Mouse (Mus musculus) spleen, adult 2 months (tissue): Measurements from ENCODE around the gene Lsp1.

ENCODE experiments used
- CTCF ChIP-seq: fragments of 200-500 bp; IDR thresholded peaks from 2 replicates; pipeline ENCODE4 v1.5.1; 2011; ENCODE audit warnings: mild to moderate bottlenecking, inconsistent platforms; ENCODE audit not compliant: insufficient read depth, insufficient read length, insufficient replicate concordance; ENCODE audit errors: extremely low read depth
- POLR2A ChIP-seq: fragments of 200-500 bp; IDR thresholded peaks from 2 replicates; pipeline ENCODE4 v1.6.1; 2011; ENCODE audit warnings: low read depth, low read length, inconsistent platforms

GRCm38 (mm10) chr7:142523200-142523990 lies 62.8 kb downstream of the Lsp1 start:
- TF ChIP-seq CTCF (no peak), POLR2A (no peak)
